Mouse (Mus musculus) E14TG2a.4 (cell line): ENCODE results near the gene S100a10.

ENCODE experiments used
- CTCF ChIP-seq: conservative IDR thresholded peaks from 2 replicates; pipeline ENCODE4 v1.5.1; 2014; ENCODE audit warnings: low read length
- NANOG ChIP-seq: IDR thresholded peaks from 2 replicates; pipeline ENCODE4 v1.6.1; 2014; ENCODE audit warnings: borderline replicate concordance, low read length, mixed read lengths
- POU5F1 ChIP-seq: IDR thresholded peaks from 2 replicates; pipeline ENCODE4 v1.6.1; 2014; ENCODE audit warnings: low read length, borderline replicate concordance

DNA sequence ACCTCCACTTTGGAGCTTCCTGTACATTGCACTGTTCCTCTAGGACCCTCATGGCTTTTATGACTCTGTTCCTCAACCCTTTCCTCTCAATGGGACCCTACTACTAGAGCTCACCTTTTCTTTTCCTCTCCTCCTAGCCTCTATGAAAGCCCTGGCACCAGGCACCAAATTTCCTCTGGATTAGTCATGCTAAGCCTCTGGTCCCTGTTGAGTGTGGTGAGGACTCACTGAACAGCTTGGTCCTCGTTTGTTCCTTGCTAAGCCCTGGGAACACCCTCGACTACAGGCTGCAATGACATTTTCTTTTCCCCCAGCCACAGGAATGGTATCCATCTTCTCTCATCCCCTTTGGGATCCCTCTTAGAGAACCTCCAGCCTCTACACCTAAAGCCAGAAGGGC, 13.4 kb upstream of the S100a10 start:
- TF ChIP-seq CTCF (no peak), POU5F1 (no peak), NANOG (no peak)
